Mouse (Mus musculus) right cerebral cortex, postnatal 14 days (tissue): ENCODE measurements around the gene Cdk2ap1.
"Not testable (repeated sequence)": the region's sequence is repeated elsewhere in the genome, so short reads cannot be mapped to it uniquely, and the experiment has no call there.

Source experiments
- DNase-seq: peaks from one replicate; pipeline ENCODE4 v3.0.0; 2022

Gene Cdk2ap1

GRCm38 (mm10) chr5:124362982-124363381, at the start of gene Cdk2ap1:
Cdk2ap1 (minus strand) TSS chr5:124363082.
- DNase-seq: not testable (repeated sequence)

- no peak for DNase-seq
Measured at GRCm38 (mm10) chr5:124412163-124412562, 49.3 kb upstream of the Cdk2ap1 start.

GRCm38 (mm10) chr5:124410808-124411207, 47.9 kb upstream of the Cdk2ap1 start:
- no peak for DNase-seq

GRCm38 (mm10) chr5:124393726-124394125, 30.8 kb upstream of the Cdk2ap1 start:
- DNase-seq: no peak

- DNase-seq: no peak
Measured at GRCm38 (mm10) chr5:124392412-124392811, 29.5 kb upstream of the Cdk2ap1 start.

- DNase-seq: no peak
Measured at GRCm38 (mm10) chr5:124387932-124388331, 25.1 kb upstream of the Cdk2ap1 start.

GRCm38 (mm10) chr5:124380121-124380520, 17.2 kb upstream of the Cdk2ap1 start:
- no peak for DNase-seq

GRCm38 (mm10) chr5:124377149-124377548, 14.3 kb upstream of the Cdk2ap1 start:
- no peak for DNase-seq

- DNase-seq: no peak
Measured at GRCm38 (mm10) chr5:124376401-124376800, 13.5 kb upstream of the Cdk2ap1 start.

- DNase-seq: no peak
Measured at GRCm38 (mm10) chr5:124374298-124374697, 11.4 kb upstream of the Cdk2ap1 start.

GRCm38 (mm10) chr5:124366721-124367120, 3.8 kb upstream of the Cdk2ap1 start:
- no peak for DNase-seq

- no peak for DNase-seq
Measured at GRCm38 (mm10) chr5:124365754-124366153, 2.9 kb upstream of the Cdk2ap1 start.

GRCm38 (mm10) chr5:124364173-124364918, 1.5 kb upstream of the Cdk2ap1 start:
- DNase-seq: no peak

GRCm38 (mm10) chr5:124359641-124360040, 3.2 kb downstream of the Cdk2ap1 start:
- DNase-seq: no peak

GRCm38 (mm10) chr5:124356695-124357094, 6.2 kb downstream of the Cdk2ap1 start:
- no peak for DNase-seq

GRCm38 (mm10) chr5:124355425-124355959, 7.4 kb downstream of the Cdk2ap1 start:
- no peak for DNase-seq

GRCm38 (mm10) chr5:124354574-124355424, 8.1 kb downstream of the Cdk2ap1 start:
- DNase-seq: no peak

GRCm38 (mm10) chr5:124353726-124354547, 8.9 kb downstream of the Cdk2ap1 start:
- peak; percentile 64 for DNase-seq

- peak; percentile 35 for DNase-seq
Measured at GRCm38 (mm10) chr5:124353011-124353725, 9.7 kb downstream of the Cdk2ap1 start.

GRCm38 (mm10) chr5:124352141-124352920, 10.6 kb downstream of the Cdk2ap1 start:
- peak; percentile 76 for DNase-seq

- no peak for DNase-seq
Measured at GRCm38 (mm10) chr5:124351604-124352003, 11.3 kb downstream of the Cdk2ap1 start.
